Mouse (Mus musculus) gastrocnemius, adult 18-20 months (tissue): ENCODE measurements around the gene S100pbp. TPM values are rescaled to one million over a fixed set of nuclear protein-coding genes. Genes with fewer than 3 reads are reported as not detected.
"Not testable (repeated sequence)": the region's sequence is repeated elsewhere in the genome, so short reads cannot be mapped to it uniquely, and the experiment has no call there.

Source experiments
- DNase-seq: peaks from one replicate; pipeline ENCODE4 v3.0.0; 2021; ENCODE audit warnings: low spot score
- total RNA-seq, 2 experiments: library from RNA; stranded (reverse); gene quantifications; 2 replicates each; pipeline ENCODE4 v1.2.3; 2021

Gene S100pbp
- total RNA-seq, 2 experiments from 2014 or later, result 2.9 to 4.1 TPM

DNA sequence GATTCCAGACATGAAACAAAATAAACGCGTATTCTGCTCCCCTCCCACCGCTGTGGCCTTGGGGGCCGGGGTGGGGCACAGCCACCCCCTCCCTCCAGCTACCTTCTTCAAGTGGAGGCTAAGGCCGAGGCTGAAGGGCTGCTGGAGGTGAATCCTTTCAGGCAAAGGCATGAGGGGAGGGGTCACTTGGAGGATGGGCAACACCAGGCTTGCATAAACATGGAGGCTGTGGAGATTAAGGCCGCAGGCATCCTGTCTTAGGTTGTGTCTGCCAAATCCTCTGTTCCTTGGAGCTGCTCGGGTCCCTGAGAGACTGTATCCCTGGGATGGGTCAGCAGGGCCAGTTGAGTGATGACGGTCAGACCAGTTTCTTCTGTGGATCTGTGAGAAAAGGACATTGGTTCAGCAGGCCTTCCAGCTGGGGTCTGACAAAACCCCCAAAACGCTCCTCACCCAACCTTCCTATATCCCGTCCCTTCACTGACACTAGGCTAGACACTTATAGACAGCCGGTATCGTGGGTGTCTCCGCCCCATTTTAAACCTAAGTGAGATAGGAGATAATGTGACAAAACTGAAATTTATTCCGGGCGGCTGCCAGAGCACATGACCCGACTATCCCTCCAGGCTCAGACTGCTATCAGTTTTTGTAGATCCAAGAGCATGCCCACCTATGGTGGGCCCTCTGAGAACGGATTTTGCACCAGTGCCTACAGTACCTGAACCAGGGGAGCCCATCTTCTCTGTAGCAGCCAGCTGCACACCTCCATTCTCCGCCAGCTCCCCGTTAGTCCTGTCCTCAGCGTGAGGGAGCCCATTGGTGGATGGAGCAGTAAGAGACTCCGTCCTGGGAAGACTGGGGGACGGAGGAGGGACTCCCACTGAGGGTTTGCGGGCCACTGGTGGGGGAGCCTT is 31.8 kb upstream of the S100pbp start:
- no peak for DNase-seq

- no peak for DNase-seq
Measured at GRCm38 (mm10) chr4:129220376-129221089, 31.0 kb upstream of the S100pbp start.

GRCm38 (mm10) chr4:129219198-129219597 is 29.7 kb upstream of the S100pbp start:
- no peak for DNase-seq

GRCm38 (mm10) chr4:129218569-129219175 is 29.1 kb upstream of the S100pbp start:
- DNase-seq, result no peak

GRCm38 (mm10) chr4:129212486-129212885 is 23.0 kb upstream of the S100pbp start:
- DNase-seq, result not testable (repeated sequence)

DNA sequence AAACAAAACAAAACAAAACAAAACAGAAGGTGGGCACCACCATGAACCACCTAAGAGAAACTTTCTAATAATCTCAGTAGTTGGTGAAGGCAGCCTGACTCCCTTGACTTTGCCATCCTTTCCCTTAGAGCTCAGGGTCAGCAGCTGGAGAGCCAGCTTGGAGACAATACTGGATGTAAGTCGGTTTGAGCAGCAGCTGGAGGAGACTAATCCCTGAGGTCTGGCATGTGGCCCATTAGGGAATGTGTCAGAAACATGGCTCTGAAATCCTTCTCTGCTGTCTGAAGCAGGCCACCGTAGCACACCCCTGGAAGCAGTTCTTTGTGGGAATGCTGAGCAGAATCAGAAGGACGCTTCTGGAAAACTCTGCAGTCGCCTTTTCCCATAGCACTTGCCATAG is 21.9 kb upstream of the S100pbp start:
- DNase-seq, result no peak

DNA sequence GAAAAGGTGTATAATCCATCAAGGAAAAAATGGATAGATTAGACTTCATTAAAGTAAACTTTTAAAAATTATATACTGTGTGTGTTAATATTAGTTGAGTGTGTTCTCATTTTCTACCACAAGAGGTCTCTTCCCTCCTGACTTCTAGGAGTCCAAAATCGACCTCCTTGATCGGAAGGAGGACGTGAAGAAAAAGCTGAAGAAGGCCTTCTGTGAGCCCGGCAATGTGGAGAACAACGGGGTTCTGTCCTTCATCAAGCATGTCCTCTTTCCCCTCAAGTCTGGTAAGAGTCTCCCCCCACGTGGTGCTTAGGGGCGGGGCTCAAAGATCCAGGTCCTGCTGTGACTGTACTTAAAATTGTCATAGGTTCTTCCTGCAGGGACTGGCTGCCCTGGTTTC is 20.0 kb upstream of the S100pbp start:
- DNase-seq, result no peak

DNA sequence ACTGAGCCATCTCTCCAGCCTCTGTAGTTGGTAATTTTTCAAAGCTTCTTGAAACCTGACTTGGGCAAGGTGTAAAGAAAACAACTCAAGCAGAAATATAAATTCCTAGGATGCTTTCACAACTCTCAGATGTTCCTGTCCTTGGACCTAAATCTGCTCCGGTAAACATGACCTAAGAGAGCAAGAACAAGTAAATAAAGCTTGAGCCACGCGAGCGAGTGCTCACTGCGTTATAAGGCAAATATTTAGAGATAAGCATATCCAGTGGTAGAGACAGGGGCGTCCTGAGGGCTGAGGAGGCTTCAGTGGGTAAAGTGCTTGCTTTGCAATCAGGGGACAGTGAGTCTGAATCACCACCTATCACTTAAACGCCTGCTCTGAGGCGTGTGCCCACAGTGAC is 17.3 kb upstream of the S100pbp start:
- DNase-seq, result no peak

DNA sequence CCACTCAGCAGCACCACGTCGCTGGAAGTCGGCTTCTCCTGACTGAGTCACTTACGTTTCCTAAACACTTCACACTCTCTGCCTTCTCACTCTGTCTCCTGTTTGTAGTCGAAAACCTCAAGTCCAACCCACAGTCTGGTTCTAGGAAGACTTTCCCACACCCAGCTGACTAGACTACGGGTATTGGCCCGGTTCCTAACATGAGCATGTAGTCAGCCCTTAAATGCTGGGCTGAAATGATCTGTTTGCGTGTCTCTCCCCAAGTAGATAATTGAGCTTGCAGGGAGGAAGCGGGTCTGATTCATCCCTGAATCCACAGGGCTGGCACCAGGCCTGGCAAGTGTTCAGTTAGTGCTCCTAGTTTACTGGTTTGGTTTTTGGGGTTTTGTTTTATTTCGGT is 15.1 kb upstream of the S100pbp start:
- DNase-seq, result no peak

- no peak for DNase-seq
Measured at GRCm38 (mm10) chr4:129197514-129197913, 8.0 kb upstream of the S100pbp start.

- DNase-seq, result no peak
Measured at GRCm38 (mm10) chr4:129194280-129194679, 4.8 kb upstream of the S100pbp start.

DNA sequence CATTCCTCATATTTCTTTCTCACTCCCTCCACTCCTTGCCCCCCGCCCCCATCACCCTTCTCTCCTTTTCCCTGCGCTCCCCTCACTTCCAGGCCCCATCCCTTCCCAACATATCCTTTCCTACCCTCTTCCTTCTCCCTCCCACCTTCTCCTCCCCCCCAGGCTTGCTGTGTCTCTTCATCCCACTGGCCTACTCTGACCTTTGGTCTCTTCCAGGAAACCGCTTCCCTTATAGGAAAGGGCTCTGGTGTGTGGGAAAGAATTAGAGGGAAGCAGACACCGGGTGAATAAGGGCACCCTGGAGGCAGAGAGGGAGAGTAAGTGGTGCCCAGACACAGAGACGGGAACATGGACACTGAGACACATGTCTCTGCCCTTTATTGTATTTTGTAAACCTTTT is 2.2 kb upstream of the S100pbp start:
- no peak for DNase-seq

- DNase-seq, result no peak
Measured at GRCm38 (mm10) chr4:129190538-129190937, 1.0 kb upstream of the S100pbp start.

DNA sequence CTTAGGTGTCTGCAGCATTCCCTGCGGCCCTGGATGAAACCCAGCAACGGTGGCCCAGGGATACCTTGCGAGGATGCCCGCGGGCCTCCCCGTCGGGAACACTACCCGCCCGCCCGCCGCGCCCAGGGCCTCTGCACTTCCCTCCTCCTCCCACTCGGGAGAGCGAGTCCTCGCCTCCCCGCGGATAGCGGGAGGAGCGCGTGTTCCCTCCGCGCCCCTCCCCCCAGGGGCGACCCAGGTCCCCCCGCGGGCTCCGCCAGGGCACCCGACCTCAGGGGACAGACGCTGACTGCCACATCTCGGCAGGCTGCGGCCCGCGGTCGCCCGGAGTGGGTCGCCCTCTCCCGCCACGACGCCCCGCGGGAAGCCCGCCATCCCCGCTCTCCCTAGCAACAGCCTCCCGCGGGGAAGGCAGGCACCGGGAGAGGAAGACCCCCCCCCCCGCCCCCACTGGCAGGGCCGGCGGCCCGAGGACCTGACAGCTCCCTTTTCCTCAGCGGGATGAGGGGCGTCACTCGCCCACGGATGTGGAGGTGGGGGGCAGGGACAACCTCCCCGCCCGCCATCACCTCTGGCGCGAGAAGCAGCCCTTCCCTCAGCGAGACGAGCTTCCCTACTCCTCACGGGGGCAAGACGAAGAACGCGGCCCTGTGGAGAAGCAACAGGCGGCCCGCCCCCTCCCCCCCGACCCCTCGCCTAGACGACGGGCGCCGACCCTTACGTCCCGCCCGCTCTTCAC is 555 bp downstream of the S100pbp start:
- peak; percentile 34 for DNase-seq

DNA sequence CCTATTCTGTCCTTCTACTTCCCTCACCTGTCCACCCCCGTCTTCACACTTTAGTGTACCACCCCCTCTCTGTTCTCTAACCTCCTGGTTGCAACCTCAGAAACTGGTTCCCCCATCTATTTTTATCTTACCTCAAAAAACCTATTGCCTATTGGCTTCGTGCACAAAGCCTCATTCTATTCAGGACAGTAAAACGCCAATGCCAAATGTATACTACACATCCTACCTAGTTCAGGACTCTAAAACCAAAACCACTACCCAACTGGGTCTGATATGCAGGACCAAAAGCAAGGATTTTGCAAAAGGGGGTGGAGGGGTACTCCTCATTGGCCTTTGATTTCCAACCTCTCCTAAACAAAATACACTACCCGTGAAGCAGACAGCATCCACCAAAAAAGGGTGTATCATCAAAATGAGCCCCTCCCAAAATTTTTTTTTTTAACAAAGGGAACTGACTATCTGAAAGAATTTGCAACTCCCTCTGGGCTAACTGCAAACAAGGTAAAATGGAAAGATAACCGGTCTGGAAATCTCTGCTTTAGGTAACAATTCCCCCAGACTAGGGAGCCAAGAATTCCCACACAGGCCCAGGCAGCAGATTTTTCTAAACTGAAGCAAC is 1.4 kb downstream of the S100pbp start:
- no peak for DNase-seq

DNA sequence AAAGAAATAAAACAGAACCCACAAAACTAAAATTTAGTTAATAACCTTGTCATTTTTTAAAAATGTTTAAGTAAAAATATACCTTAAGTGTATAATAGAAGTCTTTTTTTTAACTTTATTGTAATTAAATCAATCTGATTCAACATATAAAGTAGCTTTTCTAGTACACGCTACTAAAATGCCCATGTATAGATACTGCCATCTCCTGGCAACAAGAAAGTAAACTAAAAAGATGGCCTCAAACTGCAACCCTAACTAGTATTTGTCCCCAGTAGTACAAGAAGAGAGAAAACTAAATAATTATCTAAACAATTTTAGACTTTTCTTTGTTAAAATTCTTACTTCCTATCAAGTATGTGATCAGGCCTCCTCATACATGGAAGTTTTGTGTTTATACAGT is 10.0 kb downstream of the S100pbp start:
- no peak for DNase-seq

- DNase-seq, result no peak
Measured at GRCm38 (mm10) chr4:129172529-129172928, 17.0 kb downstream of the S100pbp start.

- DNase-seq, result no peak
Measured at GRCm38 (mm10) chr4:129161581-129162255, 27.8 kb downstream of the S100pbp start.

DNA sequence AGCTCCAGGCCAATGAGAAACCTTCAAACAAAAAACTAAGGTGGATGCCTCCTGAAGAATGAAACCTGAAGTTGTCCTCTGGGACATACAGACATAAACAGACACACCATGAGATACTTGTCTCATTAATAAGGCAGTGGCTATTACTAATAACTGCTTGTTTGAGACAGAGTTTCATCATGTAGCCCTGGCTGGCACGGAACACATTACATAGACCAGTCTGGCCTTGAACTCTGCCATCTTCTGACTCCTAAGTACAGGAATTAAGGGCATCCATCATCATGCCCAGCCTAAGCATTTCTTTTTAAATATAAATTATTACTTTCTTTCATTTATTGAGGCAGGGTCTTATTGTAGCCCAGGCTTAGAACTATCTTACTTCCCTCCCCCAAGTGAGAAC is 28.5 kb downstream of the S100pbp start:
- DNase-seq, result no peak

DNA sequence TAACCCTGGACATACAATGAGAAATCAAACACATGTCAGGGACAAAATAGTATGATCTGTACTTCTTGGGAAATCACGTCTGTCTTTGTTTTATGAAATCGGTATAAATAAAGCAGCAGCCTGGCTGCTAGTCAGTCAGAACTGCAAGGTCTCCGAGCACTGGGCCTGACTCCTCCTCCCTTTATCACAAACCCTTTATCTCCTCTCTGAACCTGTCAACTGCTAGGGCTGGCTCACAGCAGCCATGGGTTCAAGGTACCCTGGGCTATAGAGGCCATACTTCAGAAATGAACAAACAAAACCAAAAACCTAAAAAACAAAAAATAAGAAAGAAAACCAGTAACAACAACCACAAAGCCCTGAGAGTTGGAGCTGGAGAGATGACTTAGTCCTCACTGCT is 31.0 kb downstream of the S100pbp start:
- no peak for DNase-seq

- DNase-seq, result no peak
Measured at GRCm38 (mm10) chr4:129157541-129157940, 32.0 kb downstream of the S100pbp start.
